Mouse (Mus musculus): ENCODE data around the gene 4930432M17Rik. TPM values are rescaled to one million over a fixed set of nuclear protein-coding genes. Genes with fewer than 3 reads are reported as not detected.

4930432M17Rik gene
- polyA plus RNA-seq, 1 experiment from 2014 or later = not detected

GRCm38 (mm10) chr3:121720801-121721690 is 50.5 kb downstream of the 4930432M17Rik start:
- Histone ChIP-seq H3K4me2 (replicated peaks) (0 out of 2 replicates have a peak overlapping the region, but pooled peaks have one; percentile 19), H3K36me3 (no peaks in the 10 kb centered on the region), H3K4me3 (replicated peaks) (no peak overlapping the region), H3K4me1 (peaks cover 28% of the 10 kb centered on the region), H3K27ac (replicated peaks) (no peak overlapping the region), H3K9ac (no peak overlapping the region), H3K9me3 (replicated peaks) (no peaks in the 10 kb centered on the region), H3K27me3 (no peaks in the 10 kb centered on the region)
- ATAC-seq (ENCODE audit: insufficient number of reproducible peaks, low FRiP score, low TSS enrichment, low read depth) = no peak
- WGBS = 40% methylated on average over 14 of the region's 14 CpGs

GRCm38 (mm10) chr3:121721691-121722070 is 51.1 kb downstream of the 4930432M17Rik start:
- no peak overlapping the region for H3K4me2 ChIP-seq (replicated peaks)
- no peak overlapping the region for H3K9ac ChIP-seq
- H3K36me3 ChIP-seq = no peaks in the 10 kb centered on the region
- H3K9me3 ChIP-seq (replicated peaks) = no peaks in the 10 kb centered on the region
- no peak for ATAC-seq (ENCODE audit: insufficient number of reproducible peaks, low FRiP score, low TSS enrichment, low read depth)
- H3K4me3 ChIP-seq (replicated peaks) = no peak overlapping the region
- H3K27ac ChIP-seq (replicated peaks) = no peak overlapping the region
- peaks cover 28% of the 10 kb centered on the region for H3K4me1 ChIP-seq
- no peaks in the 10 kb centered on the region for H3K27me3 ChIP-seq
- WGBS = 80% methylated on average over 7 of the region's 7 CpGs

- H3K4me1 ChIP-seq = peaks cover 28% of the 10 kb centered on the region
Observed at GRCm38 (mm10) chr3:121722971-121723844, 52.6 kb downstream of the 4930432M17Rik start, which contains the start of gene F3. F3 (plus strand) TSS chr3:121723537.

GRCm38 (mm10) chr3:121723968-121724524 is 53.5 kb downstream of the 4930432M17Rik start:
- no peak overlapping the region for H3K9ac ChIP-seq
- peaks cover 22% of the 10 kb centered on the region for H3K4me1 ChIP-seq
- 7% methylated on average over 20 of the region's 20 CpGs for WGBS
- no peaks in the 10 kb centered on the region for H3K9me3 ChIP-seq (replicated peaks)
- H3K27me3 ChIP-seq = no peaks in the 10 kb centered on the region
- H3K4me2 ChIP-seq (replicated peaks) = peak overlapping the region; percentile 92
- H3K27ac ChIP-seq (replicated peaks) = no peak overlapping the region
- ATAC-seq (ENCODE audit: insufficient number of reproducible peaks, low FRiP score, low TSS enrichment, low read depth) = no peak
- peak overlapping the region; percentile 70 for H3K4me3 ChIP-seq (replicated peaks)
- H3K36me3 ChIP-seq = no peaks in the 10 kb centered on the region

More at GRCm38 (mm10) chr3:121722971-121723844, 52.6 kb downstream of the 4930432M17Rik start, which contains the start of gene F3:
- Histone ChIP-seq H3K27me3 (no peaks in the 10 kb centered on the region), H3K36me3 (no peaks in the 10 kb centered on the region), H3K4me3 (replicated peaks) (peak within 1 kb of the TSS; percentile 70), H3K9me3 (replicated peaks) (no peaks in the 10 kb centered on the region), H3K27ac (replicated peaks) (peak within 1 kb of the TSS; percentile 56), H3K4me2 (replicated peaks) (peak within 1 kb of the TSS; percentile 92), H3K9ac (peak within 1 kb of the TSS; percentile 39; the same call in 1 of the 2 replicates)
- ATAC-seq (ENCODE audit: insufficient number of reproducible peaks, low FRiP score, low TSS enrichment, low read depth) = peak; percentile 88
- WGBS = 1% methylated on average over 73 of the region's 73 CpGs

GRCm38 (mm10) chr3:121724553-121724952 is 54.0 kb downstream of the 4930432M17Rik start:
- Histone ChIP-seq H3K27ac (replicated peaks) (no peak overlapping the region), H3K4me3 (replicated peaks) (peak overlapping the region; percentile 70), H3K27me3 (no peaks in the 10 kb centered on the region), H3K9ac (no peak overlapping the region), H3K4me1 (peaks cover 21% of the 10 kb centered on the region), H3K4me2 (replicated peaks) (peak overlapping the region; percentile 92), H3K36me3 (no peaks in the 10 kb centered on the region), H3K9me3 (replicated peaks) (no peaks in the 10 kb centered on the region)
- WGBS = 24% methylated on average over 12 of the region's 12 CpGs
- ATAC-seq (ENCODE audit: insufficient number of reproducible peaks, low FRiP score, low TSS enrichment, low read depth) = no peak

- Histone ChIP-seq H3K4me3 (replicated peaks) (no peak overlapping the region), H3K27ac (replicated peaks) (no peak overlapping the region), H3K27me3 (no peaks in the 10 kb centered on the region), H3K36me3 (peaks cover 2% of the 10 kb centered on the region; the same call in 1 of the 2 replicates), H3K4me1 (peaks cover 21% of the 10 kb centered on the region), H3K9ac (no peak overlapping the region), H3K9me3 (replicated peaks) (no peaks in the 10 kb centered on the region), H3K4me2 (replicated peaks) (no peak overlapping the region)
- no peak for ATAC-seq (ENCODE audit: insufficient number of reproducible peaks, low FRiP score, low TSS enrichment, low read depth)
- WGBS = 55% methylated on average over 10 of the region's 10 CpGs
Observed at GRCm38 (mm10) chr3:121725651-121726050, 55.1 kb downstream of the 4930432M17Rik start.

- Histone ChIP-seq H3K36me3 (peaks cover 7% of the 10 kb centered on the region; the same call in 1 of the 2 replicates), H3K4me2 (replicated peaks) (no peak overlapping the region), H3K9me3 (replicated peaks) (no peaks in the 10 kb centered on the region), H3K9ac (no peak overlapping the region), H3K27me3 (no peaks in the 10 kb centered on the region), H3K4me1 (0 out of 2 replicates have a peak, but pooled peaks cover 1% of the 10 kb centered on the region), H3K27ac (replicated peaks) (no peak overlapping the region), H3K4me3 (replicated peaks) (no peak overlapping the region)
- 78% methylated on average over 4 of the region's 4 CpGs for WGBS
- no peak for ATAC-seq (ENCODE audit: insufficient number of reproducible peaks, low FRiP score, low TSS enrichment, low read depth)
Observed at GRCm38 (mm10) chr3:121729678-121730077, 59.1 kb downstream of the 4930432M17Rik start.

Other genes with a start within 250 kb of the 4930432M17Rik start
- gene Cnn3, start 244.3 kb upstream of the 4930432M17Rik start, polyA plus RNA-seq (2015; fragmentation: Nextera tagmentation; extraction: Ambion mirVana) = 844 and 852 TPM in 2 replicates
- 4.4 and 6.2 TPM in 2 replicates for gene Slc44a3, start 138.4 kb upstream of the 4930432M17Rik start, polyA plus RNA-seq (2015; fragmentation: Nextera tagmentation; extraction: Ambion mirVana)
- 27.8 and 49.3 TPM in 2 replicates for gene F3, start 52.8 kb downstream of the 4930432M17Rik start, polyA plus RNA-seq (2015; fragmentation: Nextera tagmentation; extraction: Ambion mirVana)
- 58.6 and 62.6 TPM in 2 replicates for gene Abcd3, start 144.5 kb downstream of the 4930432M17Rik start, polyA plus RNA-seq (2015; fragmentation: Nextera tagmentation; extraction: Ambion mirVana)